Mouse (Mus musculus) Muller cell, postnatal 12 days (primary cell): ENCODE results near the gene Morc2a.

ENCODE experiments used
- DNase-seq: peaks from one replicate; pipeline ENCODE4 v3.0.0-alpha.2; 2015; ENCODE audit errors: inconsistent ontology term

Gene Morc2a

GRCm38 (mm10) chr11:3733933-3734636 is 85.1 kb downstream of the Morc2a start:
- DNase-seq, result no peak

GRCm38 (mm10) chr11:3735715-3736114 is 86.7 kb downstream of the Morc2a start:
- DNase-seq, result no peak

GRCm38 (mm10) chr11:3738778-3739177 is 89.8 kb downstream of the Morc2a start:
- no peak for DNase-seq
